Mouse (Mus musculus): Measurements from ENCODE around the gene Corin. TPM values are rescaled to one million over a fixed set of nuclear protein-coding genes. Genes with fewer than 3 reads are reported as not detected.

Corin gene
- total and polyA plus RNA-seq, 2 experiments from 2014 or later: 36.8 to 102 TPM

- no peaks in the 10 kb centered on the region for H3K4me1 ChIP-seq (ENCODE audit: control insufficient read depth, insufficient read depth)
- ATAC-seq (ENCODE audit: insufficient read depth, low read depth): no peak
- H3K9me3 ChIP-seq (replicated peaks; ENCODE audit: control insufficient read depth, low read length): no peaks in the 10 kb centered on the region
- WGBS: 55% methylated on average over 3 of the region's 3 CpGs
- H3K36me3 ChIP-seq (replicated peaks; ENCODE audit: control insufficient read depth, insufficient read depth, low read length): no peaks in the 10 kb centered on the region
- DNase-seq (ENCODE audit: low spot score): no peak
- H3K4me3 ChIP-seq (ENCODE audit: low read depth, low read length): no peak overlapping the region
- TF ChIP-seq EP300 (IDR thresholded peaks at IDR 0.05; ENCODE audit: low read depth) (no peak), CTCF (IDR thresholded peaks at IDR 0.05; ENCODE audit: low read depth) (no peak)
- H3K4me2 ChIP-seq (ENCODE audit: low read depth, low read length): no peak overlapping the region
- H3K27me3 ChIP-seq (ENCODE audit: control insufficient read depth, insufficient read depth, low read length): no peaks in the 10 kb centered on the region
- no peak overlapping the region for H3K9ac ChIP-seq (replicated peaks; ENCODE audit: low read depth, low read length)
- H3K27ac ChIP-seq (ENCODE audit: low read depth): no peak overlapping the region
These were observed 140.4 kb downstream of the Corin start for GRCm38 (mm10) chr5:72363838-72364237.

GRCm38 (mm10) chr5:72353746-72354145, 150.5 kb downstream of the Corin start:
- Histone ChIP-seq H3K4me3 (ENCODE audit: low read depth, low read length) (no peak overlapping the region), H3K27me3 (ENCODE audit: control insufficient read depth, insufficient read depth, low read length) (no peaks in the 10 kb centered on the region), H3K9me3 (replicated peaks; ENCODE audit: control insufficient read depth, low read length) (no peaks in the 10 kb centered on the region), H3K4me2 (ENCODE audit: low read depth, low read length) (no peak overlapping the region), H3K9ac (replicated peaks; ENCODE audit: low read depth, low read length) (no peak overlapping the region), H3K27ac (ENCODE audit: low read depth) (no peak overlapping the region), H3K36me3 (replicated peaks; ENCODE audit: control insufficient read depth, insufficient read depth, low read length) (peaks cover 59% of the 10 kb centered on the region), H3K4me1 (ENCODE audit: control insufficient read depth, insufficient read depth) (no peaks in the 10 kb centered on the region)
- DNase-seq (ENCODE audit: low spot score): no peak
- 54% methylated on average over 4 of the region's 4 CpGs for WGBS
- ATAC-seq (ENCODE audit: insufficient read depth, low read depth): no peak
- TF ChIP-seq CTCF (IDR thresholded peaks at IDR 0.05; ENCODE audit: low read depth) (no peak), EP300 (IDR thresholded peaks at IDR 0.05; ENCODE audit: low read depth) (no peak)

- DNase-seq (ENCODE audit: low spot score): peak; percentile 66
- no peaks in the 10 kb centered on the region for H3K9me3 ChIP-seq (replicated peaks; ENCODE audit: control insufficient read depth, low read length)
- H3K4me3 ChIP-seq (ENCODE audit: low read depth, low read length): no peak overlapping the region
- H3K9ac ChIP-seq (replicated peaks; ENCODE audit: low read depth, low read length): no peak overlapping the region
- ATAC-seq (ENCODE audit: insufficient read depth, low read depth): peak; percentile 75
- no peak overlapping the region for H3K4me2 ChIP-seq (ENCODE audit: low read depth, low read length)
- TF ChIP-seq CTCF (IDR thresholded peaks at IDR 0.05; ENCODE audit: low read depth) (peak; percentile 75), EP300 (IDR thresholded peaks at IDR 0.05; ENCODE audit: low read depth) (no peak)
- no peak overlapping the region for H3K27ac ChIP-seq (ENCODE audit: low read depth)
- WGBS: 38% methylated on average over 5 of the region's 5 CpGs
- no peaks in the 10 kb centered on the region for H3K27me3 ChIP-seq (ENCODE audit: control insufficient read depth, insufficient read depth, low read length)
- H3K4me1 ChIP-seq (ENCODE audit: control insufficient read depth, insufficient read depth): no peaks in the 10 kb centered on the region
- H3K36me3 ChIP-seq (replicated peaks; ENCODE audit: control insufficient read depth, insufficient read depth, low read length): peaks cover 40% of the 10 kb centered on the region
These were observed 154.1 kb downstream of the Corin start for GRCm38 (mm10) chr5:72350081-72350758.

- Histone ChIP-seq H3K4me3 (ENCODE audit: low read depth, low read length) (no peak overlapping the region), H3K27ac (ENCODE audit: low read depth) (no peak overlapping the region), H3K4me2 (ENCODE audit: low read depth, low read length) (no peak overlapping the region), H3K9me3 (replicated peaks; ENCODE audit: control insufficient read depth, low read length) (no peaks in the 10 kb centered on the region), H3K4me1 (ENCODE audit: control insufficient read depth, insufficient read depth) (no peaks in the 10 kb centered on the region), H3K36me3 (replicated peaks; ENCODE audit: control insufficient read depth, insufficient read depth, low read length) (peaks cover 27% of the 10 kb centered on the region), H3K9ac (replicated peaks; ENCODE audit: low read depth, low read length) (no peak overlapping the region), H3K27me3 (ENCODE audit: control insufficient read depth, insufficient read depth, low read length) (no peaks in the 10 kb centered on the region)
- DNase-seq (ENCODE audit: low spot score): no peak
- no peak for ATAC-seq (ENCODE audit: insufficient read depth, low read depth)
- TF ChIP-seq EP300 (IDR thresholded peaks at IDR 0.05; ENCODE audit: low read depth) (no peak), CTCF (IDR thresholded peaks at IDR 0.05; ENCODE audit: low read depth) (no peak)
- WGBS: 55% methylated on average over 2 of the region's 2 CpGs
These were observed 155.7 kb downstream of the Corin start for GRCm38 (mm10) chr5:72348591-72348990.

GRCm38 (mm10) chr5:72335873-72336272, 168.4 kb downstream of the Corin start:
- H3K36me3 ChIP-seq (replicated peaks; ENCODE audit: control insufficient read depth, insufficient read depth, low read length): peaks cover 12% of the 10 kb centered on the region; the same call in 1 of the 2 replicates

GRCm38 (mm10) chr5:72332901-72333300, 171.4 kb downstream of the Corin start:
- 90% methylated on average over 10 of the region's 10 CpGs for WGBS
- H3K27ac ChIP-seq (ENCODE audit: low read depth): no peak overlapping the region
- H3K4me3 ChIP-seq (ENCODE audit: low read depth, low read length): no peak overlapping the region
- H3K27me3 ChIP-seq (ENCODE audit: control insufficient read depth, insufficient read depth, low read length): no peaks in the 10 kb centered on the region
- H3K36me3 ChIP-seq (replicated peaks; ENCODE audit: control insufficient read depth, insufficient read depth, low read length): peaks cover 18% of the 10 kb centered on the region
- DNase-seq (ENCODE audit: low spot score) (no peak), ATAC-seq (ENCODE audit: insufficient read depth, low read depth) (no peak)
- TF ChIP-seq CTCF (IDR thresholded peaks at IDR 0.05; ENCODE audit: low read depth) (no peak), EP300 (IDR thresholded peaks at IDR 0.05; ENCODE audit: low read depth) (no peak)
- no peak overlapping the region for H3K4me2 ChIP-seq (ENCODE audit: low read depth, low read length)
- H3K4me1 ChIP-seq (ENCODE audit: control insufficient read depth, insufficient read depth): no peaks in the 10 kb centered on the region
- H3K9ac ChIP-seq (replicated peaks; ENCODE audit: low read depth, low read length): no peak overlapping the region
- no peaks in the 10 kb centered on the region for H3K9me3 ChIP-seq (replicated peaks; ENCODE audit: control insufficient read depth, low read length)

More at GRCm38 (mm10) chr5:72335873-72336272, 168.4 kb downstream of the Corin start:
- WGBS: 70% methylated on average over 5 of the region's 5 CpGs
- TF ChIP-seq EP300 (IDR thresholded peaks at IDR 0.05; ENCODE audit: low read depth) (no peak), CTCF (IDR thresholded peaks at IDR 0.05; ENCODE audit: low read depth) (no peak)
- Histone ChIP-seq H3K9me3 (replicated peaks; ENCODE audit: control insufficient read depth, low read length) (no peaks in the 10 kb centered on the region), H3K9ac (replicated peaks; ENCODE audit: low read depth, low read length) (no peak overlapping the region), H3K4me1 (ENCODE audit: control insufficient read depth, insufficient read depth) (no peaks in the 10 kb centered on the region), H3K27ac (ENCODE audit: low read depth) (no peak overlapping the region), H3K4me3 (ENCODE audit: low read depth, low read length) (no peak overlapping the region), H3K27me3 (ENCODE audit: control insufficient read depth, insufficient read depth, low read length) (no peaks in the 10 kb centered on the region), H3K4me2 (ENCODE audit: low read depth, low read length) (no peak overlapping the region)
- no peak for DNase-seq (ENCODE audit: low spot score)
- ATAC-seq (ENCODE audit: insufficient read depth, low read depth): no peak

Measured in heart, postnatal 0 days (tissue).